Mouse (Mus musculus) CD4-positive helper T cell, adult 2 months (primary cell): ENCODE measurements around the gene Sox12.
A peak's percentile ranks its signal among the peaks of the same experiment; 100 is the strongest.

ENCODE experiments used
- DNase-seq: peaks from one replicate; pipeline ENCODE4 v3.0.0-alpha.2; 2012; ENCODE audit warnings: low read depth, missing footprints, low spot score

The Sox12 gene

DNA sequence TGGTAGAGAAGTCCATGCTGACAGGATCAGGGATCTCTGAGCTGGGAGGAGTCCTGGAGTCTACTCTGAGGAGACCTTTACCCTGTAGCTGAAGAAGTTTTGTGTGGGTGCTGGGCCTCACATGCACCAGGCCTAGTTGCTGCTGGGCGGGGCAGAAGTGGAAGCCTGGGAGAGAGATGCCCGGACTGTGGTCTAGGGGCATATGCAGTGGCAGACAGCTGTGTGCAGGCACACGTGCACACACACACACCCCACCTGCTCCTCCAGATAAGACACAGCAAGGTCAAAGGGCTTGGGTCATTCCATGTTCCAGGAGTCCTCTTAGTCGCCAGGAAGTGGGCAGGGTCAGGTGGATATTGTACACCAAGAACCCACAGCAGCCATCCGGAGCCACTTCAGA, 38.2 kb downstream of the Sox12 start:
- DNase-seq, result peak; percentile 31

DNA sequence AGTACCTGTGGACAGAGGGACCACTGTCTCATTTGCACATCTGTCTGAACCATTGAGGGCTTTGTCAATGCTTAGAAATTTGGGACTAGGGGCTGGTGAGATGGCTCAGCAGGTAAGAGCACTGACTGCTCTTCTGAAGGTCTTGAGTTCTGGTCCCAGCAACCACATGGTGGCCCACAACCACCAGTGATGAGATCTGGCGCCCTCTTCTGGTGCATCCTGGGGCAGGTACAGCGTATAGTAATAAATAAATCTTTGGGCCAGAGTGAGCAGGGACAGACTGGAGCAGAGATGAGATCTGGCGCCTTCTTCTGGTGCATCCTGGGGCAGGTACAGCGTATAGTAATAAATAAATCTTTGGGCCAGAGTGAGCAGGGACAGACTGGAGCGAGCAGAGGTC, 38.9 kb downstream of the Sox12 start:
- peak; percentile 35 for DNase-seq

GRCm38 (mm10) chr2:152357254-152357653, 40.6 kb downstream of the Sox12 start:
- DNase-seq, result no peak

GRCm38 (mm10) chr2:152349842-152350540, 47.9 kb downstream of the Sox12 start:
- no peak for DNase-seq

- no peak for DNase-seq
These were observed 48.7 kb downstream of the Sox12 start for GRCm38 (mm10) chr2:152349205-152349604.

- no peak for DNase-seq
These were observed 50.1 kb downstream of the Sox12 start for GRCm38 (mm10) chr2:152347722-152348121.

DNA sequence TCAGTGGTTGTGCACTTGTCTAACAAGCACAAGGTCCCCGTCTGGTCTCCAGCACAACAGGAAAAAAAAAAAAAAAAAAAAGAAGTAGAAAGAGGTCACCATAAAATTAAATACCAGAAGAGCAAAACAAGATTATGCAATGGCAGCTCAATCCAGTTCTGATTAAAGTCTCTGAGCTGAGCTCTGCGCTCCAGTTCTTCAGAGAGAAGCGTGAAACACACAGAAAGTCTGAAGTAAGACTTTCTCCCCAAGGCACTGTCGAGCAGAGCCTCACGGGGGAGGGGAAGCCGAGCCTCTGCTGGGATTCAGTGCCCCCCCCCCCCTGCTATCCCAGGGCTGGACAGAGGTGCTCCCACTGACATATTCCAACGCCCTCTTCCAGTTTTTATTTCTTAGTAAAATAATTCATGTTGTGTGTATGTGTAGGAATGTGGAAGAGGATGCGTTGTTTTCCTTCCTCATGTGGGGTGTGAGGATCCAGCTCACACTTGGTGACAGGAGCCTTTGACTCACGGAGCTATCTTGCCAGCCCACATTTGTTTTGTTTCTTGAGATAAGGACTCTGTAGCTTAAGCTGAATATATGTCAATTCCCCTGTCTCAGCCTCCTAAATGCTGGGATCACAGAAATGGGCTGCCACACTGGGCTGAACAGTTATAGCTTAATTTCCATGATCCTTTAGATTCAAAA, 50.9 kb downstream of the Sox12 start:
- no peak for DNase-seq

- DNase-seq, result no peak
These were observed 52.5 kb downstream of the Sox12 start for GRCm38 (mm10) chr2:152345393-152345792.

DNA sequence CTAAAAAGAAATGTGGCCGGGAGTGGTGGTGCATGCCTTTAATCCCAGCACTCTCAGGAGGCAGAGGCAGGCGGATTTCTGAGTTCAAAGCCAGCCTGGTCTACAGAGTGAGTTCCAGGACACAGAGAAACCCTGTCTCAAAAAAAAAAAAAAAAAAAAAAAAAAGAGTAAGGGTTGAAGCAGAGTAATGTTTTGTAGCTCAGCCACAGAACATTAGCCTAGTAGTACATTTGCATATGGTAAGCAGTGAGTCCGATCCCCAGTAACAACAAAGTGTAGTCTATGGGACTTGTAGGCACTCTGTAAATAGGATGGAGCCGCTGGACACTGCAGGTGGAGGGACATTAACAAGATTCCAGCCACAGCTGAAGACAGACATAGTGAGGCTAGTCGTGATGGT, 53.0 kb downstream of the Sox12 start:
- DNase-seq, result no peak

GRCm38 (mm10) chr2:152344361-152344760, 53.5 kb downstream of the Sox12 start:
- DNase-seq, result peak; percentile 52
